Mouse (Mus musculus) E14TG2a.4 (cell line): ENCODE data around the gene Ptx4.

Experiments
- H3K27me3 ChIP-seq: 2 replicates; pipeline ENCODE4 v1.6.1; 2014; ENCODE audit warnings: low read length, control low read depth; ENCODE audit not compliant: insufficient read depth
- H3K36me3 ChIP-seq: 2 replicates; pipeline ENCODE4 v1.6.1; 2014; ENCODE audit warnings: low read length, control low read depth; ENCODE audit not compliant: insufficient read depth
- H3K4me1 ChIP-seq: replicated peaks from 2 replicates; pipeline ENCODE4 v1.6.1; 2014; ENCODE audit warnings: low read depth, low read length, control low read depth
- H3K4me3 ChIP-seq: replicated peaks from 2 replicates; pipeline ENCODE4 v1.5.1; 2014; ENCODE audit warnings: mild to moderate bottlenecking, low read length
- H3K9me3 ChIP-seq: 2 replicates; pipeline ENCODE4 v1.6.1; 2014; ENCODE audit warnings: low read length, control low read depth
- CTCF ChIP-seq: conservative IDR thresholded peaks from 2 replicates; pipeline ENCODE4 v1.5.1; 2014; ENCODE audit warnings: low read length
- NANOG ChIP-seq: IDR thresholded peaks from 2 replicates; pipeline ENCODE4 v1.6.1; 2014; ENCODE audit warnings: borderline replicate concordance, low read length, mixed read lengths
- POU5F1 ChIP-seq: IDR thresholded peaks from 2 replicates; pipeline ENCODE4 v1.6.1; 2014; ENCODE audit warnings: low read length, borderline replicate concordance

Gene Ptx4

GRCm38 (mm10) chr17:25127079-25127478, 6.5 kb downstream of the Ptx4 start:
- Histone ChIP-seq H3K36me3 (no peaks in the 10 kb centered on the region), H3K9me3 (no peaks in the 10 kb centered on the region), H3K4me3 (no peak overlapping the region), H3K4me1 (peaks cover 4% of the 10 kb centered on the region; the same call in 1 of the 2 replicates), H3K27me3 (peaks cover 7% of the 10 kb centered on the region; the same call in 1 of the 2 replicates)
- TF ChIP-seq POU5F1: no peak
- TF ChIP-seq CTCF: no peak
- TF ChIP-seq NANOG: no peak

GRCm38 (mm10) chr17:25127681-25128080, 7.1 kb downstream of the Ptx4 start:
- Histone ChIP-seq H3K9me3 (no peaks in the 10 kb centered on the region), H3K4me1 (peaks cover 5% of the 10 kb centered on the region; the same call in 1 of the 2 replicates), H3K36me3 (no peaks in the 10 kb centered on the region), H3K27me3 (peaks cover 5% of the 10 kb centered on the region; the same call in 1 of the 2 replicates), H3K4me3 (no peak overlapping the region)
- TF ChIP-seq CTCF (no peak), NANOG (no peak), POU5F1 (no peak)

GRCm38 (mm10) chr17:25130060-25130459, 9.5 kb downstream of the Ptx4 start:
- no peaks in the 10 kb centered on the region for H3K27me3 ChIP-seq
- H3K4me3 ChIP-seq: no peak overlapping the region
- H3K4me1 ChIP-seq: peaks cover 20% of the 10 kb centered on the region
- no peaks in the 10 kb centered on the region for H3K9me3 ChIP-seq
- TF ChIP-seq NANOG (no peak), CTCF (no peak), POU5F1 (no peak)
- H3K36me3 ChIP-seq: no peaks in the 10 kb centered on the region

GRCm38 (mm10) chr17:25133275-25133698, 12.7 kb downstream of the Ptx4 start, which contains the start of gene Clcn7:
Clcn7 (plus strand) TSS chr17:25133391.
- Histone ChIP-seq H3K4me1 (peaks cover 32% of the 10 kb centered on the region), H3K4me3 (peak within 1 kb of the TSS; percentile 96), H3K36me3 (peaks cover 21% of the 10 kb centered on the region), H3K27me3 (no peaks in the 10 kb centered on the region), H3K9me3 (no peaks in the 10 kb centered on the region)
- TF ChIP-seq NANOG (no peak), POU5F1 (no peak), CTCF (no peak)

- TF ChIP-seq NANOG (no peak), CTCF (no peak), POU5F1 (no peak)
- Histone ChIP-seq H3K4me3 (no peak overlapping the region), H3K36me3 (peaks cover 33% of the 10 kb centered on the region), H3K4me1 (peaks cover 32% of the 10 kb centered on the region), H3K9me3 (no peaks in the 10 kb centered on the region), H3K27me3 (no peaks in the 10 kb centered on the region)
Observed at GRCm38 (mm10) chr17:25135622-25136021, 15.1 kb downstream of the Ptx4 start.

GRCm38 (mm10) chr17:25138803-25139202, 18.2 kb downstream of the Ptx4 start:
- H3K27me3 ChIP-seq: no peaks in the 10 kb centered on the region
- peaks cover 54% of the 10 kb centered on the region for H3K36me3 ChIP-seq
- no peak overlapping the region for H3K4me3 ChIP-seq
- peaks cover 28% of the 10 kb centered on the region for H3K4me1 ChIP-seq
- H3K9me3 ChIP-seq: no peaks in the 10 kb centered on the region
- TF ChIP-seq NANOG: no peak
- TF ChIP-seq POU5F1: no peak
- no peak for TF ChIP-seq CTCF

GRCm38 (mm10) chr17:25139960-25140359, 19.4 kb downstream of the Ptx4 start:
- Histone ChIP-seq H3K4me3 (no peak overlapping the region), H3K27me3 (no peaks in the 10 kb centered on the region), H3K4me1 (peaks cover 29% of the 10 kb centered on the region), H3K9me3 (no peaks in the 10 kb centered on the region), H3K36me3 (peaks cover 65% of the 10 kb centered on the region)
- TF ChIP-seq NANOG (no peak), CTCF (peak; percentile 54), POU5F1 (no peak)

GRCm38 (mm10) chr17:25162161-25162560, 41.6 kb downstream of the Ptx4 start, which contains the start of gene Ccdc154:
Ccdc154 (plus strand) TSS chr17:25162461.
- Histone ChIP-seq H3K27me3 (no peaks in the 10 kb centered on the region), H3K9me3 (no peaks in the 10 kb centered on the region), H3K4me3 (no peak within 1 kb of the TSS), H3K36me3 (peaks cover 52% of the 10 kb centered on the region), H3K4me1 (peaks cover 13% of the 10 kb centered on the region)
- TF ChIP-seq NANOG (no peak), CTCF (no peak), POU5F1 (no peak)

- H3K4me1 ChIP-seq: peaks cover 19% of the 10 kb centered on the region
- H3K36me3 ChIP-seq: peaks cover 40% of the 10 kb centered on the region
- H3K27me3 ChIP-seq: no peaks in the 10 kb centered on the region
- H3K9me3 ChIP-seq: no peaks in the 10 kb centered on the region
- TF ChIP-seq NANOG: no peak
- no peak for TF ChIP-seq POU5F1
- TF ChIP-seq CTCF: no peak
- no peak overlapping the region for H3K4me3 ChIP-seq
Observed at GRCm38 (mm10) chr17:25163387-25163786, 42.8 kb downstream of the Ptx4 start.
